Mouse (Mus musculus): Measurements from ENCODE around the gene Phkg2. TPM values are rescaled to one million over a fixed set of nuclear protein-coding genes. Genes with fewer than 3 reads are reported as not detected.

Gene Phkg2
- polyA plus RNA-seq, 1 experiment = 202 TPM

GRCm38 (mm10) chr7:127611561-127611960 is 38.4 kb downstream of the Phkg2 start:
- 98% methylated on average over 26 of the region's 26 CpGs for WGBS
- Histone ChIP-seq H3K27me3 (ENCODE audit: control insufficient read depth, insufficient read depth, low read length) (no peaks in the 10 kb centered on the region), H3K4me3 (ENCODE audit: control insufficient read depth, insufficient read depth, low read length) (no peak overlapping the region), H3K36me3 (ENCODE audit: control insufficient read depth, insufficient read depth, low read length) (peaks cover 4% of the 10 kb centered on the region), H3K4me1 (replicated peaks; ENCODE audit: control insufficient read depth, insufficient read depth, low read length) (peaks cover 8% of the 10 kb centered on the region), H3K27ac (ENCODE audit: control insufficient read depth, insufficient read depth, low read length) (no peak overlapping the region)
- TF ChIP-seq CTCF (IDR thresholded peaks at IDR 0.05; ENCODE audit: borderline replicate concordance, control insufficient read depth, extremely low read depth, insufficient read depth, low read length, poor library complexity) (no peak), POLR2A (IDR thresholded peaks at IDR 0.05; ENCODE audit: control insufficient read depth, extremely low read depth, insufficient read depth, low read length, poor library complexity) (no peak)
- DNase-seq = no peak

DNA sequence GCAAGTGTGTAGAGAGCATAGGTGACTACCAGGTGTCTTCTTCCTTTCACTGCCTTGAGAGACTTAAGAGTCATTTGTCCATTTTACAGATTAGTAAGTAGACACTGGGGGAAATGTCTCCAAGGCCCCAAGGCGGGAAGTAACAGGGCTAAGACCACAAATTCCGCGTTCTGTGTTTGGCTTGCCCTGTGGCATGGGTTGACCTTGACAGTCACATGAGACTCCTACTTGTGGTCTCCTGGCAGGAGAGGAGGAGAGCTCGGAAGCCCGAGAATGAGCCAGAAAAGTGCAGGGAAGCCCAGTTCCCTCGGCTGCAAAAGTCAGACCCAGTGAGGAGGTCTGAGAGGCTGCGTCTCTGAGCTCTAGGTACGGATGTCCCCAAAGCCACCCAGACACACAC is 40.4 kb downstream of the Phkg2 start:
- no peak overlapping the region for H3K27ac ChIP-seq (ENCODE audit: control insufficient read depth, insufficient read depth, low read length)
- no peak for DNase-seq
- TF ChIP-seq CTCF (IDR thresholded peaks at IDR 0.05; ENCODE audit: borderline replicate concordance, control insufficient read depth, extremely low read depth, insufficient read depth, low read length, poor library complexity) (no peak), POLR2A (IDR thresholded peaks at IDR 0.05; ENCODE audit: control insufficient read depth, extremely low read depth, insufficient read depth, low read length, poor library complexity) (no peak)
- WGBS = 96% methylated on average over 8 of the region's 8 CpGs
- H3K4me3 ChIP-seq (ENCODE audit: control insufficient read depth, insufficient read depth, low read length) = no peak overlapping the region
- H3K4me1 ChIP-seq (replicated peaks; ENCODE audit: control insufficient read depth, insufficient read depth, low read length) = peaks cover 18% of the 10 kb centered on the region
- peaks cover 4% of the 10 kb centered on the region for H3K36me3 ChIP-seq (ENCODE audit: control insufficient read depth, insufficient read depth, low read length)
- H3K27me3 ChIP-seq (ENCODE audit: control insufficient read depth, insufficient read depth, low read length) = no peaks in the 10 kb centered on the region

DNA sequence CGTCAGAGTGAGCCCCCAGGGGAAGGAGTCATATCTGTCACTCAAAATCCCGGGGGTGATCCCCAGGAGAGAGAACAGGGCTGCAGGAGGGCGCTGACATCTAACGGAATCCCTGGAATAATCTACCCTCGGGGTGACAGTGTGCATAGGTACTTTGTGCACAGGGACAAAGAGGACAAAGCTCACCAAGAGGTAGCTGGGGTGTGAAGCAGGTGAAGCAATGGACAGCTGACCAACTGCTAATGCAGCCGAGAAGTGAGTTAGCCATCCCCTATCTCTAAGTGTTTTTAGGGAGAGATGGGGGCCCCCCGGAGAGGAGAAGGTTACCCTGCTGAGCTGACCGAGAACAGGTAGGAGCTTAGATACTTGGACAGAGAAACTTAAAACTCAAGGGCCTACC is 41.0 kb downstream of the Phkg2 start:
- Histone ChIP-seq H3K36me3 (ENCODE audit: control insufficient read depth, insufficient read depth, low read length) (no peaks in the 10 kb centered on the region; the same call in 1 of the 2 replicates), H3K4me3 (ENCODE audit: control insufficient read depth, insufficient read depth, low read length) (peak overlapping the region; percentile 93), H3K27ac (ENCODE audit: control insufficient read depth, insufficient read depth, low read length) (no peak overlapping the region), H3K27me3 (ENCODE audit: control insufficient read depth, insufficient read depth, low read length) (no peaks in the 10 kb centered on the region), H3K4me1 (replicated peaks; ENCODE audit: control insufficient read depth, insufficient read depth, low read length) (peaks cover 19% of the 10 kb centered on the region)
- 52% methylated on average over 8 of the region's 8 CpGs for WGBS
- no peak for DNase-seq
- TF ChIP-seq POLR2A (IDR thresholded peaks at IDR 0.05; ENCODE audit: control insufficient read depth, extremely low read depth, insufficient read depth, low read length, poor library complexity) = no peak
- TF ChIP-seq CTCF (IDR thresholded peaks at IDR 0.05; ENCODE audit: borderline replicate concordance, control insufficient read depth, extremely low read depth, insufficient read depth, low read length, poor library complexity) = no peak

GRCm38 (mm10) chr7:127614511-127614890 is 41.4 kb downstream of the Phkg2 start:
- 1% methylated on average over 35 of the region's 44 CpGs for WGBS
- H3K4me1 ChIP-seq (replicated peaks; ENCODE audit: control insufficient read depth, insufficient read depth, low read length) = peaks cover 19% of the 10 kb centered on the region
- peak; percentile 51 for DNase-seq
- no peak; the same call in 1 of the 2 replicates for TF ChIP-seq POLR2A (IDR thresholded peaks at IDR 0.05; ENCODE audit: control insufficient read depth, extremely low read depth, insufficient read depth, low read length, poor library complexity)
- TF ChIP-seq CTCF (IDR thresholded peaks at IDR 0.05; ENCODE audit: borderline replicate concordance, control insufficient read depth, extremely low read depth, insufficient read depth, low read length, poor library complexity) = no peak
- H3K27me3 ChIP-seq (ENCODE audit: control insufficient read depth, insufficient read depth, low read length) = no peaks in the 10 kb centered on the region
- H3K27ac ChIP-seq (ENCODE audit: control insufficient read depth, insufficient read depth, low read length) = no peak overlapping the region
- H3K4me3 ChIP-seq (ENCODE audit: control insufficient read depth, insufficient read depth, low read length) = peak overlapping the region; percentile 93
- H3K36me3 ChIP-seq (ENCODE audit: control insufficient read depth, insufficient read depth, low read length) = no peaks in the 10 kb centered on the region; the same call in 1 of the 2 replicates

DNA sequence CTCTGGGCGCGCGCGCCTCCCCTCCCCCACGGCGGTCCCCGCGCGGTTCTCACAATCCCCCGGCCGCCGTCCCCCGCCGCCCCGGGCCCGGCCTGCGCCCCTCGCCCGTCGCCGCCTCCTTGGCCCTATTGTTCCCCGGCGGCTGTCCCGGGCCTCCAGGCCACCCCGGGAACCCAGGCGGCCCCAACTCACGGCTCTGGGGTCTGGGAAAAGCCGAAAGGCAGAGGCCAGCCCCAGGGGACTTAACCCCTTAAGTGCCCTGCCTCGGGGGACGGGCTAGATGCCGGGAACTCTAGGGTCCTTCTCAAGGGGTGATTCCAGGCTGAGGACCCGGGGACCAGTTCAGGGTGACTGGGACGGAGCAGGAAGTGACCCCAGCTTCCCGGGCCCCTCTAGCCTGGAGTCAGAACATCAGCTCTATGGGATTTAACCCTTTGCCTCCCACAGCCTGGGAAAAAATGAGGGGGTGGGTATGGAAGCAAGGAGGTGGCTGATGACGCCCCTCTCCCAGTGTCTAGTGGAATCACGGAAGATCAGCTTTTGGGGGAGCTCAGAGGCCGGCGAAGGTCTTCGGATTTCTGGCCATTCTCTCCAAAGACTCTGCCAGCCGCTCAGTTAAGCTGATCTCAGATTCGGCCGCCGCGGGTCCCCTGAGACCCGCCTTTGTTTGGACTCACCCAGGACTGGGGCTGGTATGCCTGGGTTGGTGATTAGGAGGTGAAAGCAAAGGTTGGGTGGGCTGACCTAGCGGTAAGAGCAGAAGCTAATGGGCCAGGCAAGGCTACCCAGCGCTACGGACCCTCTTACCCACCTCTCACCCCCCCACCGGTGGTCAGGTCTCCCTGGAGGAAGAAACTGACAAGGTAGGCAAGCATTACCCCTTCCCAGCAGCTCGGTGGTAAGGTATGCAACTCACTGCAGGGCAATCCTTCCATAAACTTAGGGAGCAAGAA is 42.0 kb downstream of the Phkg2 start, which contains the start of gene Zfp629:
Zfp629 (minus strand) TSS at position 907 of the 953 bp plus-strand sequence.
- peaks cover 19% of the 10 kb centered on the region for H3K4me1 ChIP-seq (replicated peaks; ENCODE audit: control insufficient read depth, insufficient read depth, low read length)
- WGBS = under 1% methylated on average over 49 of the region's 50 CpGs
- H3K27me3 ChIP-seq (ENCODE audit: control insufficient read depth, insufficient read depth, low read length) = no peaks in the 10 kb centered on the region
- H3K27ac ChIP-seq (ENCODE audit: control insufficient read depth, insufficient read depth, low read length) = peak within 1 kb of the TSS; percentile 96
- H3K4me3 ChIP-seq (ENCODE audit: control insufficient read depth, insufficient read depth, low read length) = peak within 1 kb of the TSS; percentile 93
- TF ChIP-seq POLR2A (IDR thresholded peaks at IDR 0.05; ENCODE audit: control insufficient read depth, extremely low read depth, insufficient read depth, low read length, poor library complexity) (no peak), CTCF (IDR thresholded peaks at IDR 0.05; ENCODE audit: borderline replicate concordance, control insufficient read depth, extremely low read depth, insufficient read depth, low read length, poor library complexity) (0 out of 2 replicates have a peak, but pooled peaks have one; percentile 19)
- H3K36me3 ChIP-seq (ENCODE audit: control insufficient read depth, insufficient read depth, low read length) = no peaks in the 10 kb centered on the region; the same call in 1 of the 2 replicates
- peak; percentile 60 for DNase-seq

DNA sequence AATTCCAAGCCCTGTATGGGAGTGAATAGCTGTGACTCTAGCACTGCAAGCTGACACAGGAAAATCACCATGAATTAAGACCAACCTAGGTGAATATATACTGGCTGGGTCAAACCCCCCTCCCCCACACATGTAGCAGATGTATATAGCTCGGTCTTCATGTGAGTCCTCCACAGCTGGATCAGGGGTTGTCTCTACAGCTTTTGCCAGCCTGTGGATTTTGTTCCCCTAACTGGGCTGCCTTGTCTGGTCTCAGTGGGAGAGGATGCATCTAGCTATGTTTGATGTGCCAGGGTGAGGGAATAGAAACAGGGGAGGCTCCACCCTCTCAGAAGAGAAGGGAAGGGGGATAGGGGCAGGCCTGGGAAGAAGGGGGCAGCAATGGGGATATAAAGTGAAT is 43.2 kb downstream of the Phkg2 start:
- Histone ChIP-seq H3K27me3 (ENCODE audit: control insufficient read depth, insufficient read depth, low read length) (no peaks in the 10 kb centered on the region), H3K27ac (ENCODE audit: control insufficient read depth, insufficient read depth, low read length) (peak overlapping the region; percentile 96), H3K4me3 (ENCODE audit: control insufficient read depth, insufficient read depth, low read length) (peak overlapping the region; percentile 12; the same call in 1 of the 2 replicates), H3K36me3 (ENCODE audit: control insufficient read depth, insufficient read depth, low read length) (no peaks in the 10 kb centered on the region), H3K4me1 (replicated peaks; ENCODE audit: control insufficient read depth, insufficient read depth, low read length) (peaks cover 19% of the 10 kb centered on the region)
- 17% methylated on average over 1 of the region's 1 CpGs for WGBS
- DNase-seq = peak; percentile 56
- TF ChIP-seq POLR2A (IDR thresholded peaks at IDR 0.05; ENCODE audit: control insufficient read depth, extremely low read depth, insufficient read depth, low read length, poor library complexity) (no peak), CTCF (IDR thresholded peaks at IDR 0.05; ENCODE audit: borderline replicate concordance, control insufficient read depth, extremely low read depth, insufficient read depth, low read length, poor library complexity) (no peak)
